Mouse (Mus musculus) kidney, postnatal 36 days (tissue): ENCODE results near the gene Psmd13.

Source experiments
- DNase-seq, 2 experiments: peaks; one replicate each; pipeline ENCODE4 v3.0.0; 2021 to 2022; ENCODE audit warnings: mixed read lengths in 2 of 2

Gene Psmd13

DNA sequence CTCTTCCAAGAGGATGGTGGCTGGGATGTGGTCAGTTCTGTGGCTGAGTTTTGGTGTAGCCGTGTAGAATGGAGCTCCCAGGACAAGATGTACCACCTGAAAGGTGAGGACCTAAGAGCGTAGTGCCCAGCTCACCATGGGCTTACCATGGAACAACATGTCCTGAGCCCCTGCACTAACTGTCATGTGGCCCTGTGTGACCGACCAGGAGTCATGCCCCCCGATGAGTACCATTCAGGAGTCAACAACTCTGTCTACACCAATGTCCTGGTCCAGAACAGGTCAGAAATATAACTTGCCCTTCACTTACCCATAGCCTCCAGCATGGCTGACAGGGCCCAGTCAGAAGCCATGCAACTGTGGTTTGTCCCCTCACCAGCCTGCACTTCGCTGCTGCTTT lies 63.5 kb downstream of the Psmd13 start:
- no peak for DNase-seq

DNA sequence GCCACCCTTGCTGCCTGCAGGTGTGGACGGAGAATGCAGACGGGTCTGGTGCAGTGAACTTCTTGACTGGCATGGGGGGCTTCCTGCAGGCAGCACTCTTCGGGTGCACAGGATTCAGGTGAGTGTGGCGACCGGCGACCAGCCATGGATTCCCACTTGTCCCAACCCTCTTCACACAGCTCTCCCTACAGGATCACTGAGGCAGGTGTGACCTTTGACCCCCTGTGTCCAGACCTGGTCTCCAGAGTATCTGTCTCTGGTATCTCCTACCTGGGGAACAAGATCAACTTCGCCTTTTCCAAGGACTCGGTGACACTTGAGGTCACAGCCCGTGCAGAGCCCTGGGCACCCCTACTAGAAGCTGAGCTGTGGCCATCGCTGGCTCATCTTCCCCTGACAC lies 64.5 kb downstream of the Psmd13 start:
- no peak for DNase-seq

DNA sequence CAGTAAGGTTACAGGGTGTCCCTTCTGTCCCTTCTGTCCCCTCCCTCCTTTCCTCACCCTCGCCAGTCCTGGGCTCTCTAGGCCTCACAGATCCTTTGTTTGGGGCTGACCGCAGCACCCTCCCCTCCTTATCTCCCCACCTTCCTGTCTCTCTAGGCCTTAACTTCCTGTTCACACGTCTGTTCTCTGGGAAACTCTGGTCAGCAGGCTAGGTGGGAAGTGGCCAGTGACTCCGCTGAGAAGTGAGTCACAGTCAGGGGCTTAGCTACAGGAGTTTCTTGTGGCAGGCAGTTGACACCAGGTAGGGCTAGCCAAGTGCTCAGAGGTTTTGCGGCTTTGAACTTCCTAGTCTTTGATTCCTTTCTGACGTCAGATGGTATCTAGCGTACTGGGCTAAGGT lies 65.2 kb downstream of the Psmd13 start:
- no peak for DNase-seq

DNA sequence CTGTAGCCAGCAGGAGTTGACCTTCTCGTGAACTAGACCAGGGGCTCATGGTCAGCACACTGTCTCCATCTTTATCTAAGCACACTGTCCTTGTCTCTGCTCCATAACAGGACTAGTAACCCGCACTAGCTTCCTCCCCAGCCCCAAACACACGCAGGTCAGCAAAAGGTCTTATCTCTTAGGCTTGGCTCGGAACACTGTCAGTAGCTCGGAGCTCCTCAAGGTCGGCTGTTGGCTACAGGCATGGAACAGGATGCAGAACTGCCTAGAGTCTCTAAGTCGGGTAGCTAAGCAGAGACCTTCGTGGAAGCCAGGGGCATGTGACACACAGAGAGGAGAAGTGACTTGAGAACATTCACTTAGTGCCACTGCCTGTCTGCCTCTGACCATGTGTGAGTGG lies 66.4 kb downstream of the Psmd13 start:
- no peak for DNase-seq
